Mouse (Mus musculus): ENCODE measurements at regions not wholly inside any gene's neighbourhood (a gene's known extent, or its start where the extent isn't known, plus 50 kb on each side); places are given as distances from the start of the nearest gene placed in this dataset.
A peak's percentile ranks its signal among the peaks of the same experiment; 100 is the strongest.

DNA sequence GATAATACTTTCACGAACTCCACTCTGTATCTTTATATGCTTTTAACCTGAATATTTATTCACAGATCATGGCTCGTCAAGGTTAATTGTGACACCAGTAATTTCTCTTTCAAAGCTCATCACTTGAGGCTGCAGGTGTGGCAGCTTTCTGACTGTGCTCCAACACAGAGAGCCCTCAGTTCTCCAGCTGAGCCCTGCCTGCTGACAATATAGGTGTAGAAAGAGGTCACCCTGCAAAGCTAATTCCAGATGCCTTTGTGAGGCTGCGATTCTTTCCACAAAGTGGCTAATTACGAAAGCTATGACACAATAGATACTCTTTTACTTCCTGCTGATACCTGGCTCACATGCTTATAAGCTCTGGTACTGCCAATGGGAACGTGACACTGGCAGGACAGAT, 64.0 kb downstream of the Slitrk5 start:
- DNase-seq (ENCODE audit: low spot score) = no peak

DNA sequence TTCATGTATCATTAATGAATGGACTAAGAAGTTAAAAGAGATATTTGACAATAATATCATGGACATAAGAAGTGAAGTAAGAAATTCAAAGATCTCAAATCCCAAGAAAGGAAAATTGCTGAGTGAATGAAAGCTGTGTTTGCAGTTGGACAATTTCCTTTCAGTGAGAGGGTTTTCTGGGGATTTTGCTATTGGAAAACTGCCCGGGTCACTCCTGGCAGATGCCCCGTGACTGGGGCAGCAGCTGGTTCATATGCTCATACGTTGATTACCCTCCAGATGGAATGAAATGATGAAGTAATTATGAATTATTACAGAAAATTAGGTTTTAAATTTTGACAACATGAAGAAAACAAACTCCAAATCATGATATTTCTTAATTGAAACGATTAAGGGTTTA, 88.7 kb downstream of the Slitrk5 start:
- DNase-seq (ENCODE audit: low spot score) = no peak

DNA sequence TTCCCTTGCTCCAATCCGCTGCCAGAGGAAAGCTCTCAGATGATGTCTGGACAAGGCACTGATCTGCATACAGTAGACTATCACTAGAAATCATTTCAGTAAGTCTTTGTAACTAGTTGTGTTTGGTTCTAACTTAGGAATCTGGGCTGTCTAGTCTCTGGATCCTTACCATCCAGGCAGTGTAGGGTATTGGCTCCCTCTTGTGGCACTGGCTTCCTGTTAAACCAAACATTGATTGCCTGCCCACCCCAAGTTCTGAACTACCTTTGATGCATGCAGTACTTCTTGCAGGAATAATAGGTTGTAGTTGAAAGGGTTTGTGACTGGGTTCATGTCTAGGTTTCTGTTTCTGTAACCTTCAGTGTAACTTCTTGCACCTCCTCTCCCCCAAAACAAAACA, 103.3 kb downstream of the Slitrk5 start:
- peak; percentile 20 for DNase-seq (ENCODE audit: low spot score)

DNA sequence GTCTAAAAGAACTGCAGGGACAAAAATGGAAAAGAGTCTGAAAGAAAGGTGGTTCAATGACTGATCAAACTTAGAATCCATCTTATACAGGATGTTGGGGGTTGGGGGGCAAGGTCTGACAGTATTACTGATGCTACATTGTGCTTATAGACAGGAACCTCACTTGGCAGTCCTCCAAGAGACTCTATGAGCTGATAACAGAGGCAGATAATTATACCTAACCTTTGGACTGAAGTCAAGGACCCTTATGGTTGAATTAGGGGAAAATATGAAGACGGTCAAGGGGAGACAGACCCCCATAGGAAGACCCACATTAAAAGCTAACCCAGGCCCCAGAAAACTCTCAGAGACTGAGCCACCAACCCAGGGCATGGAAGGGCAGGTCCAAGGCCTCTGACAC, 133.1 kb downstream of the Slitrk5 start:
- no peak for DNase-seq (ENCODE audit: low spot score)

DNA sequence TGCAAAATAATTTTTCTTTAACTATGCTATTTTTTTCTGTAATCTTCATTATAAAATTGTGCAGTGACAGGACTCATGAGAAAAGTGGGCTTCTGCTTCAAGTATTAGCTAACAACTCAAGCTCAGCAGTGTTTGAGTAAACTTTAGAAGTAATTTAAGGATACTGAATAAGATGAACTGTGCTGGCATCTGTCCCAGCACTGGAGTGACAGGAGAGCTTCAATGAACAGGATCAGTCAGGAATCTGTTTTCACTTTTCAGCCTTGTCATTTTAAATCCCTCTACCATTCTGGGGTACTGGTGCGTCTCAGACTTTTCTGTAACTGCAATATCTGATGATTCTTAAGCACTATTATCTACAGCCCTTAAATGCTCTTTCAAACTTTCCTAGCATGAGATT, 135.0 kb downstream of the Slitrk5 start:
- no peak for DNase-seq (ENCODE audit: low spot score)

DNA sequence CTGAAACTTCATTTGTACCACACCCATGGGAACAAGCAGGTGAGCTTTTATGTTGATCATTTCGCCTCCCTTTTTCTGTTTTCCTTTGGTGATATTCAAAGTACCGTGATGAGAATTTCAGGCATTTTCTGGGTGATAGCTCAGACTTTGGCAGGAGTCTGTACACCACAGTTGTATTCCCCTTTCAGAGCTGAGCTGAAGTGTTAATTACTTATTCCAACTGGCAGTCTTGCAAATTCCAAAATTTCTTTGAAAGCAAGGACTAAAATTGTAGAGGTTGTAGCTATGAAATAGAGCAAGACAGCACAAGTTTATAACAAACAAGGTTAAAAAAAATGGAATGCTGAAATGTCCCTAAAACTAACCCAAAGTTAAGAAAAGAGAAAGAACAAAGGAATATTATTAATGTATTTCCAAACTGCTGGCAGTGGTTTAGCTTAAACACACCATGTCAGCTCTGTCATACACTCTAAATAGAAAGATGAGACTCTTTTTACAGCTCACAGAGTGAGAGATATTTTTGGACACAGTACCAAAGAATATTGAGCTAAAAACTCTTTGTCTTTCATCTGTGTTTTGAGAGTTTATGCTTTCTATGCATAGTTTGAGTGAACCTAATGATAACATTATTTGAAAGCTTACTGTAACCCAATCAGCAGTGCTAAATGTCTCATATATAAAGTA, 147.3 kb downstream of the Slitrk5 start:
- DNase-seq (ENCODE audit: low spot score) = no peak

Measured in embryo, embryonic 10 days (tissue).